Mouse (Mus musculus) megakaryocyte, embryonic 14.5 days (primary cell): ENCODE data around the gene Aebp1.

Experiments
- FLI1 ChIP-seq: IDR thresholded peaks from 2 replicates; pipeline ENCODE4 v1.6.1; 2012; ENCODE audit warnings: low read length, inconsistent platforms, mixed read lengths
- GATA1 ChIP-seq: IDR thresholded peaks from 3 replicates; pipeline ENCODE4 v1.6.1; 2012; ENCODE audit warnings: mixed read lengths, low read length, inconsistent platforms, borderline replicate concordance

- TF ChIP-seq GATA1 (no peak), FLI1 (no peak)
These were observed 13.0 kb upstream of the Aebp1 start for GRCm38 (mm10) chr11:5848741-5849140.
